Mouse (Mus musculus) spleen, postnatal 10 days (tissue): Measurements from ENCODE around the gene Zfp157.
"Not testable (repeated sequence)": the region's sequence is repeated elsewhere in the genome, so short reads cannot be mapped to it uniquely, and the experiment has no call there.

ENCODE experiments used
- DNase-seq, 2 experiments: peaks; one replicate each; pipeline ENCODE4 v3.0.0; 2021 to 2022; ENCODE audit warnings: low spot score in 2 of 2

Zfp157 gene

GRCm38 (mm10) chr5:138441286-138442194 lies at the start of gene Zfp157:
Gene Zfp157, plus strand, starts transcription at chr5:138441468.
- DNase-seq, result peak; percentile 69 to 89

- no peak for DNase-seq
Observed at GRCm38 (mm10) chr5:138397795-138398337, 43.4 kb upstream of the Zfp157 start.

GRCm38 (mm10) chr5:138400431-138400830 lies 40.8 kb upstream of the Zfp157 start:
- not testable (repeated sequence) for DNase-seq

- DNase-seq, result no peak
Observed at GRCm38 (mm10) chr5:138458371-138458770, 17.1 kb downstream of the Zfp157 start.

DNA sequence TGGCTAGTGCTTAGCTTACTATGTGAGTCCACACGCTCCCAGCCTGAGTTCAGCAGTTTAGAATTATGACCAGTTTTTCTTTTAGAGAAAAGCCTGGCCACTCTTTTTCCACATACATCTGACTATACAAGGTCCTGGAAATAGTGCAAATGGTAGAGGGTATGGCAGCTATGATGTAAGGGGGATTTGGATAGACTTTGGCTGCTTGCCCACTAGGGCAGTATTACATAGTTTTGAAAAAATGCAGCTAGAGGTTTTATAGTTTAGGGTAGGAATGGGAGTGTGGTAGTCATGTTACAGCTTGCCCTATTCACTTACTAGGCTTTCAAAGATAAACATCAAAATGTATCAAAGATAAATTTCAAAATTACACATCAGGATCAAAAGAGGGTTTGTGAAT lies 17.8 kb downstream of the Zfp157 start:
- DNase-seq, result no peak

- DNase-seq, result peak; percentile 13 to 65
Observed at GRCm38 (mm10) chr5:138473601-138474000, 32.3 kb downstream of the Zfp157 start.

DNA sequence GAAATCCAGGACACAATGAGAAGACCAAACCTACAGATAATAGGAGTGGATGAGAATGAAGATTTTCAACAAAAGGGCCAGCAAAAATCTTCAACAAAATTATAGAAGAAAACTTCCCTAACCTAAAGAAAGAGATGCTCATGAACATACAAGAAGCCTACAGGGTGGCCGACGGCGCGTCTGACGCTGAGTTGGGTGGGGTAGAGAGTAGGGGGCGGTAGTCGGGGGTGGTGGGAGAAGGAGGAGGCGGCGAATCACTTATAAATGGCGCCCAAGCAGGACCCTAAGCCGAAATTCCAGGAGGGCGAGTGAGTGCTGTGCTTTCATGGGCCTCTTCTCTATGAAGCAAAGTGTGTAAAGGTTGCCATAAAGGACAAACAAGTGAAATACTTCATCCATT lies 63.3 kb downstream of the Zfp157 start:
- DNase-seq, result not testable (repeated sequence)
